Mouse (Mus musculus) testis, postnatal 14 days (tissue): Measurements from ENCODE around the gene Shtn1.

Source experiments
- DNase-seq: peaks from one replicate; pipeline ENCODE4 v3.0.0; 2021; ENCODE audit warnings: low spot score

Shtn1 gene

GRCm38 (mm10) chr19:59052053-59052452 lies 23.8 kb downstream of the Shtn1 start:
- DNase-seq = no peak

- DNase-seq = no peak
These were observed 24.3 kb downstream of the Shtn1 start for GRCm38 (mm10) chr19:59051622-59052021.

GRCm38 (mm10) chr19:59048852-59049251 lies 27.0 kb downstream of the Shtn1 start:
- DNase-seq = no peak

- DNase-seq = no peak
These were observed 28.4 kb downstream of the Shtn1 start for GRCm38 (mm10) chr19:59047511-59047910.

- no peak for DNase-seq
These were observed 34.8 kb downstream of the Shtn1 start for GRCm38 (mm10) chr19:59041086-59041485.

- no peak for DNase-seq
These were observed 37.1 kb downstream of the Shtn1 start for GRCm38 (mm10) chr19:59038793-59039192.

GRCm38 (mm10) chr19:59036811-59037210 lies 39.1 kb downstream of the Shtn1 start:
- no peak for DNase-seq

GRCm38 (mm10) chr19:59033241-59033640 lies 42.7 kb downstream of the Shtn1 start:
- no peak for DNase-seq

- no peak for DNase-seq
These were observed 45.7 kb downstream of the Shtn1 start for GRCm38 (mm10) chr19:59030221-59030620.

- DNase-seq = no peak
These were observed 46.9 kb downstream of the Shtn1 start for GRCm38 (mm10) chr19:59029011-59029410.

GRCm38 (mm10) chr19:59028130-59028529 lies 47.8 kb downstream of the Shtn1 start:
- no peak for DNase-seq

GRCm38 (mm10) chr19:59023876-59024275 lies 52.0 kb downstream of the Shtn1 start:
- DNase-seq = no peak

- no peak for DNase-seq
These were observed 54.3 kb downstream of the Shtn1 start for GRCm38 (mm10) chr19:59021644-59022043.

- no peak for DNase-seq
These were observed 65.1 kb downstream of the Shtn1 start for GRCm38 (mm10) chr19:59010802-59011201.

GRCm38 (mm10) chr19:59006577-59007340 lies 69.1 kb downstream of the Shtn1 start:
- DNase-seq = no peak

- no peak for DNase-seq
These were observed 73.1 kb downstream of the Shtn1 start for GRCm38 (mm10) chr19:59002827-59003226.

GRCm38 (mm10) chr19:58981571-58981970 lies 94.3 kb downstream of the Shtn1 start:
- no peak for DNase-seq

- no peak for DNase-seq
These were observed 95.9 kb downstream of the Shtn1 start for GRCm38 (mm10) chr19:58980056-58980440.

GRCm38 (mm10) chr19:58979436-58980055 lies 96.4 kb downstream of the Shtn1 start:
- no peak for DNase-seq

GRCm38 (mm10) chr19:58978401-58979171 lies 97.3 kb downstream of the Shtn1 start:
- no peak for DNase-seq

- no peak for DNase-seq
These were observed 100.6 kb downstream of the Shtn1 start for GRCm38 (mm10) chr19:58975216-58975863.

GRCm38 (mm10) chr19:58974126-58974525 lies 101.8 kb downstream of the Shtn1 start:
- DNase-seq = no peak
